Mouse (Mus musculus) limb, embryonic 11.5 days (tissue): Measurements from ENCODE around the gene Wnk4. TPM values are rescaled to one million over a fixed set of nuclear protein-coding genes. Genes with fewer than 3 reads are reported as not detected.

Experiments used
- ATAC-seq: fragments of 200-750 bp; cut with Nextera tagmentation; 2 replicates; pipeline ENCODE4 v1.8.0; 2017; ENCODE audit warnings: low read depth; ENCODE audit not compliant: insufficient number of reproducible peaks, low FRiP score, low TSS enrichment
- DNase-seq: peaks from one replicate; pipeline ENCODE4 v3.0.0-alpha.2; 2015; ENCODE audit warnings: low spot score
- H3K27ac ChIP-seq: fragments of 300-500 bp; sonication (generic); replicated peaks from 2 replicates; pipeline ENCODE4 v1.5.1; 2014; ENCODE audit warnings: low read depth, mild to moderate bottlenecking, low read length
- H3K27me3 ChIP-seq: fragments of 300-500 bp; sonication (generic); 2 replicates; pipeline ENCODE4 v1.6.1; 2014; ENCODE audit warnings: mild to moderate bottlenecking, low read length, mixed read lengths; ENCODE audit not compliant: control insufficient read depth, insufficient read depth
- H3K36me3 ChIP-seq: fragments of 300-500 bp; sonication (generic); 2 replicates; pipeline ENCODE4 v1.6.1; 2014; ENCODE audit warnings: mild to moderate bottlenecking, low read length, moderate library complexity, mixed read lengths; ENCODE audit not compliant: control insufficient read depth, insufficient read depth
- H3K4me1 ChIP-seq: fragments of 300-500 bp; sonication (generic); 2 replicates; pipeline ENCODE4 v1.6.1; 2014; ENCODE audit warnings: low read length, mixed read lengths; ENCODE audit not compliant: control insufficient read depth, insufficient read depth
- H3K4me2 ChIP-seq: fragments of 300-500 bp; sonication (generic); 2 replicates; pipeline ENCODE4 v1.6.1; 2014; ENCODE audit warnings: low read depth, mild to moderate bottlenecking, moderate library complexity; ENCODE audit not compliant: severe bottlenecking
- H3K4me3 ChIP-seq: fragments of 300-500 bp; sonication (generic); 2 replicates; pipeline ENCODE4 v1.5.1; 2014; ENCODE audit warnings: low read depth, low read length
- H3K9ac ChIP-seq: fragments of 300-500 bp; sonication (generic); 2 replicates; pipeline ENCODE4 v1.6.1; 2014; ENCODE audit warnings: mild to moderate bottlenecking, low read length
- H3K9me3 ChIP-seq: fragments of 300-500 bp; sonication (generic); 2 replicates; pipeline ENCODE4 v1.6.1; 2016; ENCODE audit warnings: low read length; ENCODE audit not compliant: control insufficient read depth
- WGBS: fragments of 180-500 bp; shearing (Covaris S2); extraction: QIAGEN DNeasy Blood & Tissue Kit; methylation state at CpG from one replicate; pipeline ENCODE4 v1.1.7; 2014; 5-methylcytosine and 5-hydroxymethylcytosine counted together
- polyA plus RNA-seq: library from polyadenylated mRNA; unstranded; fragments of >200 nt; fragmentation: Nextera tagmentation; extraction: Ambion mirVana; gene quantifications from 2 replicates; pipeline ENCODE4 v1.2.1, GENCODE M21; 2014

The Wnk4 gene
- polyA plus RNA-seq, 1 experiment from 2014 or later = 7.0 TPM

DNA sequence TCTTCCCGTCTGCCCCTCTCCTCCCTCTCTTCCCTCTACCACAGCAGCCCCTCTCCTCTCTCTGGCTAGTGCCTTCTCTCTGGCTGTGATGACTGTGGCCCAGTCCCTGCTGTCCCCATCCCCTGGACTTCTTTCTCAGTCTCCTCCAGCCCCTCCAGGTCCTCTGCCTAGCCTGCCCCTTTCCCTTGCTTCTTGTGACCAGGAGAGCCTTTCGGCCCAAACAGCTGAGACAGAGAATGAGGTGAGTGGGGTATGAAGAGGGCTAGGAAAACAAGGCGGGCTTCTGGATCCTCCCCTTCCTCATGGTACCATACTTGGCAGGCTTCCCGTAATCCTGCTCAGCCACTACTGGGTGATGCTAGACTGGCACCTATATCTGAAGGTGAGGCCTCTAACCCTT, 14.9 kb downstream of the Wnk4 start:
- ATAC-seq (no peak), DNase-seq (no peak)
- H3K9ac ChIP-seq = no peak overlapping the region
- H3K4me2 ChIP-seq = no peak overlapping the region
- peaks cover 5% of the 10 kb centered on the region; the same call in 1 of the 2 replicates for H3K27me3 ChIP-seq
- H3K9me3 ChIP-seq = no peaks in the 10 kb centered on the region
- H3K27ac ChIP-seq = no peak overlapping the region
- no peak overlapping the region for H3K4me3 ChIP-seq
- WGBS = 68% methylated on average over 4 of the region's 4 CpGs
- H3K36me3 ChIP-seq = peaks cover 2% of the 10 kb centered on the region; the same call in 1 of the 2 replicates
- peaks cover 12% of the 10 kb centered on the region for H3K4me1 ChIP-seq

DNA sequence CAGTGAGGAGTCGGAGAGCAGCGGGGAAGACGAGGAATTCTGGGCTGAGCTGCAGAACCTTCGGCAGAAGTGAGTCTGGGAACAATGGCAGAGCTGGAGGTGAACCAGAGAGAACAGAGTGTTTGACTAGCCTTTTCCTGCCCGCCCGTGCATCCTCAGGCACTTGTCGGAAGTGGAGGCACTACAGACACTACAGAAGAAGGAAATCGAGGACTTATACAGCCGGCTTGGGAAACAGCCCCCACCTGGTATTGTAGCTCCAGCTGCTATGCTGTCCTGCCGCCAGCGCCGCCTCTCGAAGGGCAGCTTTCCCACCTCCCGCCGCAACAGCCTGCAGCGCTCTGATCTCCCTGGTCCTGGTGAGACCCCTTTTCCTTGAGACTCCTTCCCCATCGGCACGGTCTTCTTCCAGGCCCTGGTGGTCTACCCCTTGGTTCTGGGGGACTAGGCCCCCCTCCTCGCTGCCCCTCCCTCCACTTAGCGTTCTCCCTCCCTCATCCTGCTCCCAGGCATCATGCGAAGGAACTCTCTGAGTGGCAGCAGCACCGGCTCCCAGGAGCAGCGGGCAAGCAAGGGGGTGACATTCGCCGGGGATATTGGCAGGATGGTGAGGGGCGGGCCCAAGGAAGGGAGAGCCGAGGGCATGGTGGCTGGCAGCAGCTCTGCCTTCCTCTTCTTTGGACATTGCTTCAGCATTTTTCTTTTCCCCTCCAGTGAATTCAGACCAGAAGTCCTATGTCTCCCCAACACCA, 16.1 kb downstream of the Wnk4 start:
- DNase-seq = no peak
- Histone ChIP-seq H3K9ac (no peak overlapping the region), H3K4me2 (peak overlapping the region; percentile 17; the same call in 1 of the 2 replicates), H3K27me3 (peaks cover 5% of the 10 kb centered on the region; the same call in 1 of the 2 replicates), H3K27ac (no peak overlapping the region), H3K4me3 (peak overlapping the region; percentile 3; the same call in 1 of the 2 replicates), H3K9me3 (no peaks in the 10 kb centered on the region), H3K36me3 (peaks cover 2% of the 10 kb centered on the region; the same call in 1 of the 2 replicates), H3K4me1 (peaks cover 12% of the 10 kb centered on the region)
- 29% methylated on average over 27 of the region's 27 CpGs for WGBS
- no peak for ATAC-seq

- Histone ChIP-seq H3K4me3 (peak overlapping the region; percentile 58), H3K4me2 (peak overlapping the region; percentile 42), H3K36me3 (peaks cover 2% of the 10 kb centered on the region; the same call in 1 of the 2 replicates), H3K9ac (no peak overlapping the region; the same call in 1 of the 2 replicates), H3K27ac (no peak overlapping the region), H3K9me3 (no peaks in the 10 kb centered on the region), H3K27me3 (peaks cover 5% of the 10 kb centered on the region; the same call in 1 of the 2 replicates), H3K4me1 (peaks cover 12% of the 10 kb centered on the region)
- no peak for ATAC-seq
- 68% methylated on average over 12 of the region's 12 CpGs for WGBS
- no peak for DNase-seq
Measured at GRCm38 (mm10) chr11:101277381-101278222, 17.2 kb downstream of the Wnk4 start.

GRCm38 (mm10) chr11:101278223-101279192, 18.1 kb downstream of the Wnk4 start, which contains the start of the genes Cntd1 and Coa3:
Gene Cntd1, plus strand, starts transcription at chr11:101279012.
Gene Coa3, minus strand, starts transcription at chr11:101279114.
- peaks cover 12% of the 10 kb centered on the region for H3K4me1 ChIP-seq
- peak within 1 kb of the TSS; percentile 74 for H3K9ac ChIP-seq
- DNase-seq (peak; percentile 90), ATAC-seq (peak; percentile 95)
- H3K9me3 ChIP-seq = no peaks in the 10 kb centered on the region
- H3K36me3 ChIP-seq = peaks cover 2% of the 10 kb centered on the region; the same call in 1 of the 2 replicates
- peaks cover 5% of the 10 kb centered on the region; the same call in 1 of the 2 replicates for H3K27me3 ChIP-seq
- peak within 1 kb of the TSS; percentile 42 for H3K4me2 ChIP-seq
- peak within 1 kb of the TSS; percentile 58 for H3K4me3 ChIP-seq
- WGBS = 9% methylated on average over 45 of the region's 45 CpGs
- H3K27ac ChIP-seq = no peak within 1 kb of the TSS

DNA sequence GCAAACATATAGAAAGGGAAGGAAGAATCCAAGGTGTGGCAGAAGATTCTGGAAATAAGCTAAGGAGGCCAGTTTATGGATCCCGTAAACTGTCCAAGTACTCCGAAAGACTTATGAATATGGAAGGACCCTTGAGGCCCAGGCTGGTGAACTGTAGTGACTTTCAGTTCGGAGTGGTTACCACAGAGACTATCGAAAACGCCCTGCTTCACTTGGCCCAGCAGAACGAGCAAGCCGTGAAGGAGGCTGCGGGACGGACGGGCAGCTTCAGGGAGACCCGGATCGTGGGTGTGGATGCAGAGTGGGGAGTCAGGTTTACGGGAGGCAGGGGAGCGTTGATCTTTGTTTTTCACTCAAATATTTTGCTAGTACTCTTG, 18.8 kb downstream of the Wnk4 start:
- H3K27me3 ChIP-seq = peaks cover 5% of the 10 kb centered on the region; the same call in 1 of the 2 replicates
- H3K4me3 ChIP-seq = peak overlapping the region; percentile 58; the same call in 1 of the 2 replicates
- ATAC-seq (no peak), DNase-seq (no peak)
- H3K9me3 ChIP-seq = no peaks in the 10 kb centered on the region
- H3K9ac ChIP-seq = peak overlapping the region; percentile 12; the same call in 1 of the 2 replicates
- peaks cover 12% of the 10 kb centered on the region for H3K4me1 ChIP-seq
- 58% methylated on average over 14 of the region's 14 CpGs for WGBS
- no peak overlapping the region for H3K27ac ChIP-seq
- peak overlapping the region; percentile 42; the same call in 1 of the 2 replicates for H3K4me2 ChIP-seq
- H3K36me3 ChIP-seq = peaks cover 2% of the 10 kb centered on the region; the same call in 1 of the 2 replicates

DNA sequence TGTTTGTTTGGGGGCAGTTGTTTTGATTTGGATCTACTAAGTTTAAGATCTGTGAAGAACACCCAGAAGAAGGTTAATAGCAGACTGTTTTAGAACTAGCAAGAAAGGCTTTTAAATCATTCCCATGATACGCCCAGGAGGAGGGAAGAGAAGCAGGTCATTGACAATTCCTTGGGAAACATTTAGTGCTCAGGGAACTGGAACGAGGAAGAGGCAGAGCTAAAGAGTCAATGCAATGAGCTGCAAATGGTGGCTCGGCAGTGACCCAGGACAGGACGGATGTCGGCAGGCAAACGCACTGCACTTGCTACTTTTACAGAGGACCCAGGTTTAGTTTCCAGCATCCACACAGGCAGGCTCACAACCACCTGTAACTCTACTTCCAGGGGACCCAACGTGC, 20.5 kb downstream of the Wnk4 start:
- no peak for ATAC-seq
- Histone ChIP-seq H3K4me3 (no peak overlapping the region), H3K36me3 (peaks cover 2% of the 10 kb centered on the region; the same call in 1 of the 2 replicates), H3K9me3 (no peaks in the 10 kb centered on the region), H3K27ac (no peak overlapping the region), H3K27me3 (peaks cover 5% of the 10 kb centered on the region; the same call in 1 of the 2 replicates), H3K9ac (no peak overlapping the region), H3K4me2 (no peak overlapping the region), H3K4me1 (peaks cover 12% of the 10 kb centered on the region)
- DNase-seq = no peak
- WGBS = 54% methylated on average over 7 of the region's 7 CpGs

DNA sequence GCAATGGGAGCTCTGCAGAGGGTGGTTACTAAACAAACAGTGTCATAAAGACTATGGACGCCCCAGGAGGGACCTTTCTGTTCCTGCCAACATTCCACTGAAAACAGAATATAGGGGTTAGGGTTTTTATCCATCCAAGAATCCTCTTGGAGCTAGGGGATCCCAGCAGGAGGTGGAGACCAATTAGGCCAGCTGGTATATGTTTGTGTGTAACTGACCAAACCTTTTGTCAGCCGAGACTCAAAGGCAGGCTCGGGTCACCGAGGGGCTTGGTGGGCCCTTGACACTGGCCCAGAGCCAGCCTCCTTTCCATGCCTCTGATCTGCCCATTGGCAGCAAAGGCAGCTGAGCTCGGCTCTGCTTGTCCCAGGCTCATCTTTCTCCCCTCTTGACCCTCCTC, 22.5 kb downstream of the Wnk4 start:
- peaks cover 2% of the 10 kb centered on the region; the same call in 1 of the 2 replicates for H3K4me1 ChIP-seq
- H3K9me3 ChIP-seq = no peaks in the 10 kb centered on the region
- no peak overlapping the region for H3K4me3 ChIP-seq
- DNase-seq (no peak), ATAC-seq (no peak)
- H3K36me3 ChIP-seq = no peaks in the 10 kb centered on the region
- no peak overlapping the region for H3K27ac ChIP-seq
- no peaks in the 10 kb centered on the region for H3K27me3 ChIP-seq
- no peak overlapping the region for H3K9ac ChIP-seq
- WGBS = 47% methylated on average over 5 of the region's 5 CpGs
- H3K4me2 ChIP-seq = no peak overlapping the region
